Mouse (Mus musculus) forebrain, embryonic 16.5 days (tissue): Measurements from ENCODE around the gene Mnd1. TPM values are rescaled to one million over a fixed set of nuclear protein-coding genes. Genes with fewer than 3 reads are reported as not detected.

Source experiments
- ATAC-seq: fragments of 200-750 bp; cut with Nextera tagmentation; 2 replicates; pipeline ENCODE4 v1.8.0; 2017; ENCODE audit warnings: mild to moderate bottlenecking, moderate library complexity
- H3K27ac ChIP-seq: fragments of 300-500 bp; sonication (generic); 2 replicates; pipeline ENCODE4 v1.5.1; 2014; ENCODE audit warnings: low read length, control low read depth
- H3K27me3 ChIP-seq: fragments of 300-500 bp; sonication (generic); replicated peaks from 2 replicates; pipeline ENCODE4 v1.6.1; 2014; ENCODE audit warnings: low read length; ENCODE audit not compliant: control insufficient read depth, insufficient read depth
- H3K36me3 ChIP-seq: fragments of 300-500 bp; sonication (generic); 2 replicates; pipeline ENCODE4 v1.6.1; 2014; ENCODE audit not compliant: control insufficient read depth, insufficient read depth
- H3K4me1 ChIP-seq: fragments of 300-500 bp; sonication (generic); replicated peaks from 2 replicates; pipeline ENCODE4 v1.6.1; 2014; ENCODE audit warnings: low read length; ENCODE audit not compliant: control insufficient read depth, insufficient read depth
- H3K4me2 ChIP-seq: fragments of 300-500 bp; sonication (generic); 2 replicates; pipeline ENCODE4 v1.6.1; 2014; ENCODE audit warnings: mild to moderate bottlenecking, low read length, control low read depth
- H3K4me3 ChIP-seq: fragments of 300-500 bp; sonication (generic); replicated peaks from 2 replicates; pipeline ENCODE4 v1.5.1; 2014; ENCODE audit warnings: mild to moderate bottlenecking, low read length, control low read depth
- H3K9ac ChIP-seq: fragments of 300-500 bp; sonication (generic); replicated peaks from 2 replicates; pipeline ENCODE4 v1.6.1; 2014; ENCODE audit warnings: low read depth, low read length, control low read depth
- H3K9me3 ChIP-seq: fragments of 300-500 bp; sonication (generic); 2 replicates; pipeline ENCODE4 v1.6.1; 2016; ENCODE audit warnings: low read length; ENCODE audit not compliant: control insufficient read depth
- WGBS: fragments of 180-500 bp; shearing (Covaris S2); extraction: QIAGEN DNeasy Blood & Tissue Kit; methylation state at CpG from one replicate; pipeline ENCODE4 v1.1.7; 2014; 5-methylcytosine and 5-hydroxymethylcytosine counted together
- polyA plus RNA-seq: library from polyadenylated mRNA; unstranded; fragments of >200 nt; fragmentation: Nextera tagmentation; extraction: Ambion mirVana; gene quantifications from 2 replicates; pipeline ENCODE4 v1.2.1, GENCODE M21; 2015

Gene Mnd1
- polyA plus RNA-seq, 1 experiment from 2014 or later: 3.2 TPM

- Histone ChIP-seq H3K9me3 (no peaks in the 10 kb centered on the region), H3K4me3 (no peak overlapping the region), H3K4me2 (no peak overlapping the region), H3K9ac (no peak overlapping the region), H3K36me3 (peaks cover 6% of the 10 kb centered on the region; the same call in 1 of the 2 replicates), H3K27ac (no peak overlapping the region), H3K27me3 (no peaks in the 10 kb centered on the region), H3K4me1 (peaks cover 17% of the 10 kb centered on the region)
- no peak for ATAC-seq
- 19% methylated on average over 4 of the region's 4 CpGs for WGBS
Observed at GRCm38 (mm10) chr3:84181717-84182116, 26.1 kb upstream of the Mnd1 start.

GRCm38 (mm10) chr3:84181102-84181501, 25.5 kb upstream of the Mnd1 start:
- no peaks in the 10 kb centered on the region for H3K27me3 ChIP-seq
- no peak overlapping the region for H3K9ac ChIP-seq
- H3K36me3 ChIP-seq: peaks cover 12% of the 10 kb centered on the region; the same call in 1 of the 2 replicates
- H3K4me3 ChIP-seq: no peak overlapping the region
- H3K9me3 ChIP-seq: no peaks in the 10 kb centered on the region
- 15% methylated on average over 8 of the region's 8 CpGs for WGBS
- H3K4me2 ChIP-seq: no peak overlapping the region
- peaks cover 17% of the 10 kb centered on the region for H3K4me1 ChIP-seq
- peak overlapping the region; percentile 28 for H3K27ac ChIP-seq
- ATAC-seq: no peak

- no peak overlapping the region for H3K4me2 ChIP-seq
- H3K9ac ChIP-seq: no peak overlapping the region
- peaks cover 12% of the 10 kb centered on the region; the same call in 1 of the 2 replicates for H3K36me3 ChIP-seq
- 83% methylated on average over 2 of the region's 2 CpGs for WGBS
- no peak for ATAC-seq
- no peak overlapping the region for H3K4me3 ChIP-seq
- H3K4me1 ChIP-seq: peaks cover 23% of the 10 kb centered on the region
- no peaks in the 10 kb centered on the region for H3K9me3 ChIP-seq
- H3K27me3 ChIP-seq: no peaks in the 10 kb centered on the region
- peak overlapping the region; percentile 41 for H3K27ac ChIP-seq
Observed at GRCm38 (mm10) chr3:84180304-84180703, 24.7 kb upstream of the Mnd1 start.

- Histone ChIP-seq H3K36me3 (peaks cover 12% of the 10 kb centered on the region), H3K4me2 (no peak overlapping the region)
- 91% methylated on average over 2 of the region's 2 CpGs for WGBS
Observed at GRCm38 (mm10) chr3:84177834-84178233, 22.2 kb upstream of the Mnd1 start.

GRCm38 (mm10) chr3:84175337-84176315, 20.0 kb upstream of the Mnd1 start:
- Histone ChIP-seq H3K4me1 (peaks cover 20% of the 10 kb centered on the region), H3K36me3 (peaks cover 16% of the 10 kb centered on the region), H3K27me3 (no peaks in the 10 kb centered on the region), H3K4me3 (no peak overlapping the region), H3K27ac (no peak overlapping the region), H3K9ac (no peak overlapping the region), H3K9me3 (no peaks in the 10 kb centered on the region), H3K4me2 (no peak overlapping the region)
- ATAC-seq: peak; percentile 75
- WGBS: 42% methylated on average over 7 of the region's 7 CpGs

More at GRCm38 (mm10) chr3:84177834-84178233, 22.2 kb upstream of the Mnd1 start:
- peaks cover 25% of the 10 kb centered on the region for H3K4me1 ChIP-seq
- H3K27ac ChIP-seq: no peak overlapping the region
- H3K4me3 ChIP-seq: no peak overlapping the region
- no peaks in the 10 kb centered on the region for H3K9me3 ChIP-seq
- H3K9ac ChIP-seq: no peak overlapping the region
- no peaks in the 10 kb centered on the region for H3K27me3 ChIP-seq
- ATAC-seq: no peak

GRCm38 (mm10) chr3:84173581-84174154, 18.1 kb upstream of the Mnd1 start, which contains the start of gene Gm6525:
Gene Gm6525 (plus strand): TSS chr3:84174104.
- Histone ChIP-seq H3K27ac (no peak within 1 kb of the TSS), H3K4me3 (no peak within 1 kb of the TSS)

GRCm38 (mm10) chr3:84172406-84172805, 16.8 kb upstream of the Mnd1 start:
- peaks cover 25% of the 10 kb centered on the region for H3K36me3 ChIP-seq
- 53% methylated on average over 11 of the region's 11 CpGs for WGBS
- H3K9ac ChIP-seq: no peak overlapping the region
- H3K9me3 ChIP-seq: no peaks in the 10 kb centered on the region
- H3K27ac ChIP-seq: peak overlapping the region; percentile 81
- no peak overlapping the region for H3K4me2 ChIP-seq
- H3K4me3 ChIP-seq: no peak overlapping the region
- H3K27me3 ChIP-seq: no peaks in the 10 kb centered on the region
- H3K4me1 ChIP-seq: peaks cover 16% of the 10 kb centered on the region
- peak; percentile 49 for ATAC-seq

More at GRCm38 (mm10) chr3:84173581-84174154, 18.1 kb upstream of the Mnd1 start, which contains the start of gene Gm6525:
- H3K36me3 ChIP-seq: peaks cover 23% of the 10 kb centered on the region
- no peaks in the 10 kb centered on the region for H3K9me3 ChIP-seq
- H3K9ac ChIP-seq: no peak within 1 kb of the TSS
- H3K27me3 ChIP-seq: no peaks in the 10 kb centered on the region
- ATAC-seq: no peak
- no peak within 1 kb of the TSS for H3K4me2 ChIP-seq
- H3K4me1 ChIP-seq: peaks cover 16% of the 10 kb centered on the region
- 65% methylated on average over 11 of the region's 11 CpGs for WGBS

GRCm38 (mm10) chr3:84169393-84170005, 13.9 kb upstream of the Mnd1 start:
- peaks cover 33% of the 10 kb centered on the region for H3K36me3 ChIP-seq
- H3K9me3 ChIP-seq: no peaks in the 10 kb centered on the region
- H3K27ac ChIP-seq: no peak overlapping the region
- peaks cover 8% of the 10 kb centered on the region for H3K4me1 ChIP-seq
- H3K4me3 ChIP-seq: no peak overlapping the region
- no peak overlapping the region for H3K4me2 ChIP-seq
- no peak for ATAC-seq
- no peak overlapping the region for H3K9ac ChIP-seq
- no peaks in the 10 kb centered on the region for H3K27me3 ChIP-seq
- 76% methylated on average over 8 of the region's 8 CpGs for WGBS

- Histone ChIP-seq H3K9ac (no peak overlapping the region), H3K36me3 (peaks cover 39% of the 10 kb centered on the region), H3K9me3 (no peaks in the 10 kb centered on the region), H3K27ac (no peak overlapping the region), H3K4me3 (no peak overlapping the region), H3K4me1 (peaks cover 8% of the 10 kb centered on the region), H3K27me3 (no peaks in the 10 kb centered on the region), H3K4me2 (no peak overlapping the region)
- no peak for ATAC-seq
- 83% methylated on average over 6 of the region's 6 CpGs for WGBS
Observed at GRCm38 (mm10) chr3:84168943-84169342, 13.4 kb upstream of the Mnd1 start.
